Mouse (Mus musculus) small intestine, adult 2 months (tissue): ENCODE results near the gene Erbb3. TPM values are rescaled to one million over a fixed set of nuclear protein-coding genes. Genes with fewer than 3 reads are reported as not detected.

Experiments
- H3K27ac ChIP-seq: fragments of 200-500 bp; 2 replicates; pipeline ENCODE4 v1.5.1; 2012; ENCODE audit warnings: low read depth, low read length, control low read depth, inconsistent platforms; ENCODE audit not compliant: insufficient read depth
- H3K27me3 ChIP-seq: fragments of 200-500 bp; 2 replicates; pipeline ENCODE4 v1.6.1; 2012; ENCODE audit warnings: mild to moderate bottlenecking, moderate library complexity, low read length, inconsistent platforms; ENCODE audit not compliant: control insufficient read depth, insufficient read depth
- H3K36me3 ChIP-seq: fragments of 200-500 bp; 2 replicates; pipeline ENCODE4 v1.6.1; 2012; ENCODE audit warnings: mild to moderate bottlenecking, low read length, control low read depth, inconsistent platforms; ENCODE audit not compliant: control insufficient read depth, insufficient read depth
- H3K4me1 ChIP-seq: fragments of 200-500 bp; 2 replicates; pipeline ENCODE4 v1.6.1; 2012; ENCODE audit warnings: low read length, inconsistent platforms, mixed read lengths; ENCODE audit not compliant: control insufficient read depth, insufficient read depth, insufficient read length
- H3K4me3 ChIP-seq: fragments of 200-500 bp; 2 replicates; pipeline ENCODE4 v1.5.1; 2012; ENCODE audit warnings: low read depth, mild to moderate bottlenecking, control low read depth, inconsistent platforms, low read length, moderate library complexity
- CTCF ChIP-seq: fragments of 200-500 bp; IDR thresholded peaks from 2 replicates; pipeline ENCODE4 v1.5.1; 2012; ENCODE audit warnings: low read depth, mild to moderate bottlenecking, control low read depth, inconsistent platforms, low read length, moderate library complexity, mixed read lengths; ENCODE audit not compliant: insufficient replicate concordance, insufficient read length; ENCODE audit errors: extremely low read depth
- POLR2A ChIP-seq: fragments of 200-500 bp; IDR thresholded peaks from 2 replicates; pipeline ENCODE4 v1.6.1; 2012; ENCODE audit warnings: low read depth, mild to moderate bottlenecking, control low read depth, inconsistent platforms, low read length, moderate library complexity
- WGBS: fragments of 180-500 bp; shearing (Covaris S2); methylation state at CpG from one replicate; pipeline ENCODE4 v1.1.7; 2018; 5-methylcytosine and 5-hydroxymethylcytosine counted together
- polyA plus RNA-seq: library from polyadenylated mRNA; depleted of rRNA; stranded (reverse); fragments of >200 nt; gene quantifications from 2 replicates; pipeline ENCODE4 v1.2.3, GENCODE M21; 2012

Erbb3 gene
- polyA plus RNA-seq, 1 experiment, result 127 TPM

- no peaks in the 10 kb centered on the region for H3K36me3 ChIP-seq
- H3K27me3 ChIP-seq, result no peaks in the 10 kb centered on the region
- peaks cover 30% of the 10 kb centered on the region; the same call in 1 of the 2 replicates for H3K4me1 ChIP-seq
- WGBS, result 37% methylated on average over 4 of the region's 4 CpGs
- no peak overlapping the region for H3K4me3 ChIP-seq
- peak overlapping the region; percentile 70 for H3K27ac ChIP-seq
- TF ChIP-seq CTCF, result no peak
Measured at GRCm38 (mm10) chr10:128602470-128603128, 13.1 kb upstream of the Erbb3 start.

DNA sequence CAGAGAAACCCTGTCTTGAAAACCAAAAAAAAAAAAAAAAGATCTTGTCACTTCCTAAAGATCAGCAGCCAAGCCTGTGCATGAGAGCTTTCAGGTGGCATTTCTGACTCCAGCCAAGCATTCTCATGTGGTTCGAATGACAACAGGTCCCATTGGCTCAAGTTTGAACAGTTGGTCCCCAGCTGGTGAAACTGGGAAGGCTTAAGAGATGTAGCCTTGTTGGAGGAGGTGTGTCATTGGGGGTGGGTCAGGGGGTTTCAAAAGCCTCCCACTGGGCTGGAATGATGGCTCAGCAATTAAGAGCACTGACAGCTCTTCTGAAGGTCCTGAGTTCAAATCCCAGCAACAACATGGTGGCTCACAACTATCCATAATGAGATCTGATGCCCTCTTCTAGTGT, 12.0 kb upstream of the Erbb3 start:
- Histone ChIP-seq H3K27ac (peak overlapping the region; percentile 88), H3K27me3 (no peaks in the 10 kb centered on the region), H3K36me3 (no peaks in the 10 kb centered on the region), H3K4me1 (peaks cover 31% of the 10 kb centered on the region; the same call in 1 of the 2 replicates), H3K4me3 (no peak overlapping the region)
- TF ChIP-seq POLR2A (no peak), CTCF (no peak)
- WGBS, result 88% methylated on average over 1 of the region's 1 CpGs

GRCm38 (mm10) chr10:128598476-128598875, 9.0 kb upstream of the Erbb3 start:
- Histone ChIP-seq H3K27ac (peak overlapping the region; percentile 94), H3K27me3 (no peaks in the 10 kb centered on the region), H3K4me3 (no peak overlapping the region), H3K36me3 (no peaks in the 10 kb centered on the region), H3K4me1 (peaks cover 25% of the 10 kb centered on the region; the same call in 1 of the 2 replicates)
- TF ChIP-seq CTCF (no peak), POLR2A (no peak)
- WGBS, result 11% methylated on average over 2 of the region's 2 CpGs

DNA sequence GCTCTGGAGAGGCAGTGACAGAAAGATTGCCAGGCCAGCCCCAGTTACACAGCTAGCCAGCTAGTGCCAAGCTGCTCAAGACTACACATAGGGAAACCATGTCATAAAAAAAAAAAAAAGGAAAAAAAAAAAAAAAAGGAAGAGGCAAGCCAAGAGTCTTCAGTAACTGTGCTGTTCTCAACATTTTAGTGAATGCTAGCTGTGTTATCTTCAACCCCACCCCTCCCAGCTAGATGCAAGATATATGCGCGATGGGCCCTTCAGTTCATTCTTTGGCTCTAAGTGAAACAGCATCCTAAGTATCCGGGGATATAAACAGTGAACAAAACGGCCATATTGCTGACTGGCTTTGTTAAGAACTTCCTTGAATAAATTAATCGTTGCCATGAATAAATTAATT, 3.3 kb upstream of the Erbb3 start:
- Histone ChIP-seq H3K36me3 (no peaks in the 10 kb centered on the region), H3K4me1 (peaks cover 3% of the 10 kb centered on the region; the same call in 1 of the 2 replicates), H3K27me3 (no peaks in the 10 kb centered on the region), H3K4me3 (no peak overlapping the region), H3K27ac (no peak overlapping the region)
- TF ChIP-seq POLR2A (no peak), CTCF (no peak)
- WGBS, result 56% methylated on average over 5 of the region's 5 CpGs

- Histone ChIP-seq H3K4me3 (no peak overlapping the region), H3K4me1 (peaks cover 2% of the 10 kb centered on the region; the same call in 1 of the 2 replicates), H3K27me3 (no peaks in the 10 kb centered on the region), H3K36me3 (0 out of 2 replicates have a peak, but pooled peaks cover 2% of the 10 kb centered on the region), H3K27ac (no peak overlapping the region)
- WGBS, result 80% methylated on average over 6 of the region's 6 CpGs
- TF ChIP-seq POLR2A (no peak), CTCF (no peak)
Measured at GRCm38 (mm10) chr10:128591436-128591835, 2.0 kb upstream of the Erbb3 start.

- under 1% methylated on average over 43 of the region's 43 CpGs for WGBS
- TF ChIP-seq POLR2A (no peak), CTCF (peak; percentile 93)
- peak overlapping the region; percentile 95 for H3K27ac ChIP-seq
- H3K4me1 ChIP-seq, result peaks cover 10% of the 10 kb centered on the region; the same call in 1 of the 2 replicates
- H3K27me3 ChIP-seq, result no peaks in the 10 kb centered on the region
- peak overlapping the region; percentile 88 for H3K4me3 ChIP-seq
- peaks cover 7% of the 10 kb centered on the region for H3K36me3 ChIP-seq
Measured at GRCm38 (mm10) chr10:128590193-128590690, 790 bp upstream of the Erbb3 start.

DNA sequence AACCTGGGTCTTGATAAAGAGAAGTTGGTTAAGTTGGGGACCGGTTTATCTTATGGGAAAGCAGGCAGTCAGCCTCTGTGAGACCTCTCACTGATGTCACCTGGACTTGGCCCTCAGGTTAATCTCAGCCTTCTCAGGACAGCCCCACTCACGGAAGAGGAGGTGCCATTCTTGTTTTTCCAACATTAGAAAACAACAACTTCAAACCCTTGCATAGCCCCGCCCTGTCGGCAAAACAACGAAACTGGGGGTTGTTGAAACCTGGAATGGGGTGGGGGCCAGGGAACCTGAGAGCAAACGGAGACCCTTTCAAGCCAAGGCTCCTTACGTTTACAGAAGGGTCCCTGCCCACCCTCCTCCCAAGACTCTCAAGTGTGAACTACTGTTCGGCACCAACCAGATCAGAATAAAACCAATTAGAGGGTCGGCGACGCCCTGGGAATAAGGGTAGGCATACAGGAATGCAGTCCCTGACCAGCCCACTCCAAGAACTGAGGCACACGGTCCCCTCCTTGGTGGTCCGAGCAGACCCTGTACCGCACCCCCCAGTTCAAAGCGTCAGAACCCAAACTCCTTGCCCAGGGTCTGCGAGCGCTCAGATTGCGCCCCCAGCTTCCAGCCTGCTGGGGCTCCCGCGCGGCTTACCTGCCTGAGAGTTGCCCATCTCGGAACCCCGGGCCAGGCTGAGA, 533 bp downstream of the Erbb3 start:
- 3% methylated on average over 23 of the region's 23 CpGs for WGBS
- Histone ChIP-seq H3K4me1 (peaks cover 13% of the 10 kb centered on the region; the same call in 1 of the 2 replicates), H3K36me3 (peaks cover 16% of the 10 kb centered on the region), H3K4me3 (peak overlapping the region; percentile 88), H3K27me3 (no peaks in the 10 kb centered on the region), H3K27ac (peak overlapping the region; percentile 95)
- TF ChIP-seq POLR2A (no peak; the same call in 1 of the 2 replicates), CTCF (no peak)
